Mouse (Mus musculus): ENCODE data around the gene Plekha5. TPM values are rescaled to one million over a fixed set of nuclear protein-coding genes. Genes with fewer than 3 reads are reported as not detected.
"Not testable (repeated sequence)": the region's sequence is repeated elsewhere in the genome, so short reads cannot be mapped to it uniquely, and the experiment has no call there.

Plekha5 gene
- polyA plus RNA-seq, 1 experiment, result 56.6 TPM

- no peaks in the 10 kb centered on the region for H3K4me1 ChIP-seq (ENCODE audit: control insufficient read depth, insufficient read depth, low read length)
- H3K4me3 ChIP-seq (ENCODE audit: control insufficient read depth, low read depth, low read length), result no peak overlapping the region
- TF ChIP-seq CTCF (IDR thresholded peaks at IDR 0.05; ENCODE audit: control insufficient read depth, insufficient read depth, insufficient replicate concordance, low read depth, low read length), result no peak
- no peak for TF ChIP-seq POLR2A (IDR thresholded peaks at IDR 0.05; ENCODE audit: control insufficient read depth, low read depth, low read length)
- no peaks in the 10 kb centered on the region for H3K27me3 ChIP-seq (ENCODE audit: control insufficient read depth, insufficient read depth, low read length)
- no peak overlapping the region for H3K27ac ChIP-seq (ENCODE audit: control insufficient read depth, insufficient read depth, low read depth, low read length)
- H3K36me3 ChIP-seq (ENCODE audit: control insufficient read depth, insufficient read depth, low read length), result no peaks in the 10 kb centered on the region
These were observed 179.5 kb downstream of the Plekha5 start for GRCm38 (mm10) chr6:140603228-140603944.

- not testable (repeated sequence) for H3K36me3 ChIP-seq (ENCODE audit: control insufficient read depth, insufficient read depth, low read length); H3K4me1 ChIP-seq (ENCODE audit: control insufficient read depth, insufficient read depth, low read length); H3K4me3 ChIP-seq (ENCODE audit: control insufficient read depth, low read depth, low read length); H3K27me3 ChIP-seq (ENCODE audit: control insufficient read depth, insufficient read depth, low read length); H3K27ac ChIP-seq (ENCODE audit: control insufficient read depth, insufficient read depth, low read depth, low read length)
These were observed 181.3 kb downstream of the Plekha5 start for GRCm38 (mm10) chr6:140605173-140605572.

- no peak overlapping the region for H3K4me3 ChIP-seq (ENCODE audit: control insufficient read depth, low read depth, low read length)
- H3K36me3 ChIP-seq (ENCODE audit: control insufficient read depth, insufficient read depth, low read length), result no peaks in the 10 kb centered on the region
- no peaks in the 10 kb centered on the region for H3K27me3 ChIP-seq (ENCODE audit: control insufficient read depth, insufficient read depth, low read length)
- no peaks in the 10 kb centered on the region for H3K4me1 ChIP-seq (ENCODE audit: control insufficient read depth, insufficient read depth, low read length)
- TF ChIP-seq POLR2A (IDR thresholded peaks at IDR 0.05; ENCODE audit: control insufficient read depth, low read depth, low read length), result no peak
- no peak for TF ChIP-seq CTCF (IDR thresholded peaks at IDR 0.05; ENCODE audit: control insufficient read depth, insufficient read depth, insufficient replicate concordance, low read depth, low read length)
- no peak overlapping the region for H3K27ac ChIP-seq (ENCODE audit: control insufficient read depth, insufficient read depth, low read depth, low read length)
These were observed 181.9 kb downstream of the Plekha5 start for GRCm38 (mm10) chr6:140605732-140606131.

- Histone ChIP-seq H3K4me3 (ENCODE audit: control insufficient read depth, low read depth, low read length) (no peak overlapping the region), H3K27me3 (ENCODE audit: control insufficient read depth, insufficient read depth, low read length) (no peaks in the 10 kb centered on the region), H3K36me3 (ENCODE audit: control insufficient read depth, insufficient read depth, low read length) (no peaks in the 10 kb centered on the region), H3K27ac (ENCODE audit: control insufficient read depth, insufficient read depth, low read depth, low read length) (no peak overlapping the region), H3K4me1 (ENCODE audit: control insufficient read depth, insufficient read depth, low read length) (no peaks in the 10 kb centered on the region)
- no peak for TF ChIP-seq CTCF (IDR thresholded peaks at IDR 0.05; ENCODE audit: control insufficient read depth, insufficient read depth, insufficient replicate concordance, low read depth, low read length)
- no peak for TF ChIP-seq POLR2A (IDR thresholded peaks at IDR 0.05; ENCODE audit: control insufficient read depth, low read depth, low read length)
These were observed 182.7 kb downstream of the Plekha5 start for GRCm38 (mm10) chr6:140606534-140606933.

- Histone ChIP-seq H3K4me3 (ENCODE audit: control insufficient read depth, low read depth, low read length) (no peak overlapping the region), H3K36me3 (ENCODE audit: control insufficient read depth, insufficient read depth, low read length) (no peaks in the 10 kb centered on the region), H3K27me3 (ENCODE audit: control insufficient read depth, insufficient read depth, low read length) (no peaks in the 10 kb centered on the region), H3K4me1 (ENCODE audit: control insufficient read depth, insufficient read depth, low read length) (no peaks in the 10 kb centered on the region), H3K27ac (ENCODE audit: control insufficient read depth, insufficient read depth, low read depth, low read length) (no peak overlapping the region)
- TF ChIP-seq CTCF (IDR thresholded peaks at IDR 0.05; ENCODE audit: control insufficient read depth, insufficient read depth, insufficient replicate concordance, low read depth, low read length), result no peak
- no peak for TF ChIP-seq POLR2A (IDR thresholded peaks at IDR 0.05; ENCODE audit: control insufficient read depth, low read depth, low read length)
These were observed 184.8 kb downstream of the Plekha5 start for GRCm38 (mm10) chr6:140608666-140609065.

- TF ChIP-seq POLR2A (IDR thresholded peaks at IDR 0.05; ENCODE audit: control insufficient read depth, low read depth, low read length) (no peak), CTCF (IDR thresholded peaks at IDR 0.05; ENCODE audit: control insufficient read depth, insufficient read depth, insufficient replicate concordance, low read depth, low read length) (no peak)
- no peaks in the 10 kb centered on the region for H3K36me3 ChIP-seq (ENCODE audit: control insufficient read depth, insufficient read depth, low read length)
- H3K4me1 ChIP-seq (ENCODE audit: control insufficient read depth, insufficient read depth, low read length), result no peaks in the 10 kb centered on the region
These were observed 185.7 kb downstream of the Plekha5 start for GRCm38 (mm10) chr6:140609533-140609932.

GRCm38 (mm10) chr6:140610117-140610516 is 186.3 kb downstream of the Plekha5 start:
- H3K27me3 ChIP-seq (ENCODE audit: control insufficient read depth, insufficient read depth, low read length), result no peaks in the 10 kb centered on the region
- no peak overlapping the region for H3K4me3 ChIP-seq (ENCODE audit: control insufficient read depth, low read depth, low read length)
- no peak overlapping the region for H3K27ac ChIP-seq (ENCODE audit: control insufficient read depth, insufficient read depth, low read depth, low read length)
- no peaks in the 10 kb centered on the region for H3K36me3 ChIP-seq (ENCODE audit: control insufficient read depth, insufficient read depth, low read length)
- H3K4me1 ChIP-seq (ENCODE audit: control insufficient read depth, insufficient read depth, low read length), result no peaks in the 10 kb centered on the region
- no peak for TF ChIP-seq CTCF (IDR thresholded peaks at IDR 0.05; ENCODE audit: control insufficient read depth, insufficient read depth, insufficient replicate concordance, low read depth, low read length)
- no peak for TF ChIP-seq POLR2A (IDR thresholded peaks at IDR 0.05; ENCODE audit: control insufficient read depth, low read depth, low read length)

More at GRCm38 (mm10) chr6:140609533-140609932, 185.7 kb downstream of the Plekha5 start:
- Histone ChIP-seq H3K27ac (ENCODE audit: control insufficient read depth, insufficient read depth, low read depth, low read length) (no peak overlapping the region), H3K4me3 (ENCODE audit: control insufficient read depth, low read depth, low read length) (no peak overlapping the region), H3K27me3 (ENCODE audit: control insufficient read depth, insufficient read depth, low read length) (no peaks in the 10 kb centered on the region)

GRCm38 (mm10) chr6:140611282-140611681 is 187.4 kb downstream of the Plekha5 start:
- TF ChIP-seq CTCF (IDR thresholded peaks at IDR 0.05; ENCODE audit: control insufficient read depth, insufficient read depth, insufficient replicate concordance, low read depth, low read length) (no peak), POLR2A (IDR thresholded peaks at IDR 0.05; ENCODE audit: control insufficient read depth, low read depth, low read length) (no peak)
- Histone ChIP-seq H3K27ac (ENCODE audit: control insufficient read depth, insufficient read depth, low read depth, low read length) (no peak overlapping the region), H3K27me3 (ENCODE audit: control insufficient read depth, insufficient read depth, low read length) (no peaks in the 10 kb centered on the region), H3K4me3 (ENCODE audit: control insufficient read depth, low read depth, low read length) (no peak overlapping the region), H3K4me1 (ENCODE audit: control insufficient read depth, insufficient read depth, low read length) (no peaks in the 10 kb centered on the region), H3K36me3 (ENCODE audit: control insufficient read depth, insufficient read depth, low read length) (no peaks in the 10 kb centered on the region)

Data from testis, adult 2 months (tissue).